Mouse (Mus musculus) olfactory bulb, adult 2 months (tissue): ENCODE measurements around the gene Herc2. TPM values are rescaled to one million over a fixed set of nuclear protein-coding genes. Genes with fewer than 3 reads are reported as not detected.
"Not testable (repeated sequence)": the region's sequence is repeated elsewhere in the genome, so short reads cannot be mapped to it uniquely, and the experiment has no call there.

Source experiments
- H3K27ac ChIP-seq: fragments of 200-500 bp; 2 replicates; pipeline ENCODE4 v1.5.1; 2012; ENCODE audit warnings: low read depth, low read length; ENCODE audit not compliant: insufficient read depth
- H3K4me1 ChIP-seq: fragments of 200-500 bp; 2 replicates; pipeline ENCODE4 v1.6.1; 2012; ENCODE audit warnings: low read length; ENCODE audit not compliant: control insufficient read depth, insufficient read depth
- H3K4me3 ChIP-seq: fragments of 200-500 bp; 2 replicates; pipeline ENCODE4 v1.5.1; 2012; ENCODE audit warnings: mild to moderate bottlenecking, low read depth, low read length, moderate library complexity; ENCODE audit not compliant: insufficient read depth
- CTCF ChIP-seq: fragments of 200-500 bp; IDR thresholded peaks from 2 replicates; pipeline ENCODE4 v1.5.1; 2012; ENCODE audit warnings: low read depth, mild to moderate bottlenecking, low read length, moderate library complexity; ENCODE audit not compliant: insufficient read depth
- POLR2A ChIP-seq: fragments of 200-500 bp; IDR thresholded peaks from 2 replicates; pipeline ENCODE4 v1.6.1; 2012; ENCODE audit warnings: mild to moderate bottlenecking, low read depth, low read length, moderate library complexity; ENCODE audit not compliant: insufficient read depth
- WGBS: fragments of 180-500 bp; shearing (Covaris S2); methylation state at CpG from one replicate; pipeline ENCODE4 v1.1.7; 2018; 5-methylcytosine and 5-hydroxymethylcytosine counted together
- polyA plus RNA-seq: library from polyadenylated mRNA; stranded (reverse); fragments of >200 nt; gene quantifications from 2 replicates; pipeline ENCODE4 v1.2.4, GENCODE M21; 2012; ENCODE audit warnings: low replicate concordance; ENCODE audit not compliant: missing spikeins, insufficient read depth, insufficient read length

Herc2 gene
- 28.0 and 109 TPM in 2 replicates for polyA plus RNA-seq

GRCm38 (mm10) chr7:56049831-56050321 is at the start of gene Herc2:
Herc2 (plus strand) TSS chr7:56050196.
- Histone ChIP-seq H3K4me1 (peaks cover 3% of the 10 kb centered on the region), H3K4me3 (peak within 1 kb of the TSS; percentile 73), H3K27ac (peak within 1 kb of the TSS; percentile 63)
- under 1% methylated on average over 44 of the region's 47 CpGs for WGBS
- TF ChIP-seq CTCF (no peak), POLR2A (peak; percentile 89)

- Histone ChIP-seq H3K27ac (no peak overlapping the region), H3K4me1 (no peaks in the 10 kb centered on the region), H3K4me3 (no peak overlapping the region)
- WGBS, result 77% methylated on average over 4 of the region's 4 CpGs
- TF ChIP-seq CTCF (no peak), POLR2A (no peak)
Observed at GRCm38 (mm10) chr7:56010318-56011017, 39.5 kb upstream of the Herc2 start.

GRCm38 (mm10) chr7:56011018-56011333 is 39.0 kb upstream of the Herc2 start:
- H3K27ac ChIP-seq, result no peak overlapping the region
- H3K4me1 ChIP-seq, result no peaks in the 10 kb centered on the region
- no peak for TF ChIP-seq POLR2A
- TF ChIP-seq CTCF, result no peak
- no peak overlapping the region for H3K4me3 ChIP-seq

DNA sequence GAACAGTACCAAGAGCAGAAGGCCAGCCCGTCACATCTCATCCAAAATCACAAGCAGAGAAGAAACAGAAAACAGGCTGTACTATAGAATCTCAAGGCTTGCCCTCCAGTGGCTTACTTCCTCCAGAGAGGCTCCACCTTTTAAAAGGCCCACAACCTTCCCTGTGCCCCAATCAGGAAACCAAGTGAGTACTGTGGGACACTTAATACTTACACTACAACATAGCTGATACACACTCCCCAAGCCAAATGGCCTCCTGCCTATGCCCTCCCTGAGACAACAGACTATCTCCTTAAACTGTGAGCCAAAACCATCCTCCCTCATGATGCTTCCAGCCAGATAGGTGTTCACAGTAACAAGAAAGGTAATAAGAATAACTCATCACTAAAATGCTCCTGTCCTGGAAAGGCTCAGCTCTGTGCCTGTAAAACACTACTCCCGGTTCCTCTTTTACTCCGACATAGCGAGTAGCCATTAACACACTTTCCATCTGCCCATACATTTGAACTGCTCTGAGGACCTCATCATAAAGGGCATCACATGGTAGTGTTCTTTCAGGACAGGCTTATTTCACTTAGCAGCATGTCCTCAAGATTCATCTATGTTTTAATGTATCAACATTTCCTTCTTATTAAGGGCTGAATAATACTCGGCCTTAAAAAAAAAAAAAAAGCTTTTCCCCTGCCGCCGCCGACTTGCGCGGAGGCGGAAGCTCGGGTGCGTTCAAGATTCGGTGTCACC is 36.6 kb upstream of the Herc2 start:
- no peaks in the 10 kb centered on the region for H3K4me1 ChIP-seq
- H3K27ac ChIP-seq, result no peak overlapping the region
- 97% methylated on average over 14 of the region's 14 CpGs for WGBS
- no peak for TF ChIP-seq CTCF
- H3K4me3 ChIP-seq, result no peak overlapping the region

DNA sequence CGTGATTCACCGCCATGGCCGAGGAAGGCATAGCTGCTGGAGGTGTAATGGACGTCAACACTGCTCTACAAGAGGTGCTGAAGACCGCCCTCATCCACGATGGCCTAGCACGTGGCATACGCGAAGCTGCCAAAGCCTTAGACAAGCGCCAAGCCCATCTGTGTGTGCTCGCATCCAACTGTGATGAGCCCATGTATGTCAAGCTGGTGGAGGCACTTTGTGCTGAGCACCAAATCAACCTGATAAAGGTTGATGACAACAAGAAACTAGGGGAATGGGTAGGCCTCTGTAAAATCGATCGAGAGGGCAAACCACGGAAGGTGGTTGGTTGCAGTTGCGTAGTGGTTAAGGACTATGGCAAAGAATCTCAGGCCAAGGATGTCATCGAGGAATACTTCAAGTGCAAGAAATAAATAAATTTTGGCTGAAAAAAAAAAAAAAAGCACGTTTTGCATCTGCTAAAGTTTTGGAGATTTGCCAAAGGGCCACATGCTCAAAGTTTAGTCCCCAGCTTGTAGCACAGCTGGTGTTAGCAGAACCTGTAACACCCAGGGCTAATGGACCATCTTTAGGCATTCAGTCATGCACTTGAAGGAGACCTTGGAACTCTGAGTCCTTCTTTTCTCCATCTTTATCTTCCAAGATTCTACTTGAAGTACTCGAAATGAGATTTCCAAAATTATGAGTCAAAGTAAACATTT is 35.8 kb upstream of the Herc2 start:
- not testable (repeated sequence) for H3K27ac ChIP-seq, H3K4me3 ChIP-seq, H3K4me1 ChIP-seq
- WGBS, result 83% methylated on average over 8 of the region's 18 CpGs

GRCm38 (mm10) chr7:56015172-56015571 is 34.8 kb upstream of the Herc2 start:
- no peak overlapping the region for H3K27ac ChIP-seq
- no peak overlapping the region for H3K4me3 ChIP-seq
- 91% methylated on average over 6 of the region's 6 CpGs for WGBS
- no peaks in the 10 kb centered on the region for H3K4me1 ChIP-seq
- TF ChIP-seq POLR2A (no peak), CTCF (no peak)

DNA sequence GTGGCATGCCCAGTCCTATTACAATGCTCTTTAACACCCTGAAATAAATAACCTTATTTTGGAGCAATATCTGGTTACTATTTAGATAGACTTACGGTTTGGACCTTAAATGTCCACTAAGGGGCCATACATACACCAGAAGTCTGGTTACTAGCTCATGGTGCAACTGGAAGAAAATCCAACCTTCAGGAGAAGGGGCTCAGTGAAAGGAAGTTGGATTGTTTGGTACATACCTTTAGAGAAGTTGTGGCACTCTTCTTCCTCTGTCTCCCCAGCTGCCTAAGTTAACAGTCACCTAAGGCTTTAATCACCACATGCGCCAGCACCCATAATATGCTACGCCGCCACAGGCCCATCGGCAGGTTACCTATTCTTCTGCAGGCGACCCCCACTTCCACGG is 34.2 kb upstream of the Herc2 start:
- no peak overlapping the region for H3K4me3 ChIP-seq
- no peak for TF ChIP-seq CTCF
- no peak for TF ChIP-seq POLR2A
- H3K4me1 ChIP-seq, result no peaks in the 10 kb centered on the region
- no peak overlapping the region for H3K27ac ChIP-seq
- WGBS, result 95% methylated on average over 7 of the region's 7 CpGs

GRCm38 (mm10) chr7:56017761-56018160 is 32.2 kb upstream of the Herc2 start:
- no peak overlapping the region for H3K4me3 ChIP-seq
- H3K27ac ChIP-seq, result no peak overlapping the region
- TF ChIP-seq POLR2A, result no peak
- no peak for TF ChIP-seq CTCF
- WGBS, result 68% methylated on average over 3 of the region's 3 CpGs
- H3K4me1 ChIP-seq, result no peaks in the 10 kb centered on the region

DNA sequence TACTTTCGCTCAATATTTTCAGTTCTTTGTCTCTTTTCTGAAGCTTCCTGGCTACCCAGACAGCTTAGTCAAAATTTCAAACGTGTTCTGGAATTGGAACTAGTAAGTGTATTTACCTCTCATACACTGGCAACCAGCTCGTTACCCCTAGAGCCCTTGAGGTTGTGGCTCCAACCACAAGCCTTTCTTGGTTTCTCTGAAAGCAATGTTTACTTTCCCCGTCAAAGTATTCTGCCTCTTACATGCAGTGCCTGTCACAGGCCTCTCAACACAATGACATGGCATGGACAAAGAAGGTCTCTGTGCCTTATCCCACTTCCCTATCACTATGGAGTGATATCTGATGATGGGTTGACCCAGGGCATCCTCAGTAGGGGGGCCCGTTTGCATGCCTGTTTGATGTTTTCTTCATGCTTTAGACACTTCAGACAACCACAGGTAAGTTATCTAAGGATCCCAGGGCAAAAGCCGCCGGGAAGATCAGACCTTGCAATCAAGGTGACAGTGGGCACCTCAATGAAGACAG is 31.5 kb upstream of the Herc2 start:
- TF ChIP-seq CTCF (no peak), POLR2A (no peak)
- Histone ChIP-seq H3K27ac (no peak overlapping the region), H3K4me1 (no peaks in the 10 kb centered on the region), H3K4me3 (peak overlapping the region; percentile 59)
- WGBS, result 26% methylated on average over 7 of the region's 7 CpGs
